Mouse (Mus musculus) kidney, embryonic 16.5 days (tissue): Measurements from ENCODE around the gene Tbcb. TPM values are rescaled to one million over a fixed set of nuclear protein-coding genes. Genes with fewer than 3 reads are reported as not detected.
"Not testable (repeated sequence)": the region's sequence is repeated elsewhere in the genome, so short reads cannot be mapped to it uniquely, and the experiment has no call there.

Experiments
- ATAC-seq: fragments of 200-750 bp; cut with Nextera tagmentation; 2 replicates; pipeline ENCODE4 v1.8.0; 2017; ENCODE audit warnings: moderate TSS enrichment; ENCODE audit not compliant: low FRiP score, low TSS enrichment
- H3K27ac ChIP-seq: fragments of 300-500 bp; sonication (generic); 2 replicates; pipeline ENCODE4 v1.5.1; 2014; ENCODE audit warnings: low read length
- H3K27me3 ChIP-seq: fragments of 300-500 bp; sonication (generic); 2 replicates; pipeline ENCODE4 v1.6.1; 2014; ENCODE audit warnings: low read length, control low read depth, mixed read lengths; ENCODE audit not compliant: insufficient read depth
- H3K36me3 ChIP-seq: fragments of 300-500 bp; sonication (generic); 2 replicates; pipeline ENCODE4 v1.6.1; 2014; ENCODE audit warnings: low read length, control low read depth, mixed read lengths; ENCODE audit not compliant: insufficient read depth
- H3K4me1 ChIP-seq: fragments of 300-500 bp; sonication (generic); 2 replicates; pipeline ENCODE4 v1.6.1; 2014; ENCODE audit warnings: low read length, control low read depth, mixed read lengths; ENCODE audit not compliant: insufficient read depth
- H3K4me2 ChIP-seq: fragments of 300-500 bp; sonication (generic); replicated peaks from 2 replicates; pipeline ENCODE4 v1.6.1; 2014; ENCODE audit warnings: low read depth, low read length
- H3K4me3 ChIP-seq: fragments of 300-500 bp; sonication (generic); 2 replicates; pipeline ENCODE4 v1.5.1; 2014; ENCODE audit warnings: mild to moderate bottlenecking, low read length
- H3K9ac ChIP-seq: fragments of 300-500 bp; sonication (generic); replicated peaks from 2 replicates; pipeline ENCODE4 v1.6.1; 2014; ENCODE audit warnings: low read length
- H3K9me3 ChIP-seq: fragments of 300-500 bp; sonication (generic); 2 replicates; pipeline ENCODE4 v1.6.1; 2016; ENCODE audit warnings: low read length, control low read depth
- WGBS: fragments of 180-500 bp; shearing (Covaris S2); extraction: QIAGEN DNeasy Blood & Tissue Kit; methylation state at CpG from one replicate; pipeline ENCODE4 v1.1.7; 2014; 5-methylcytosine and 5-hydroxymethylcytosine counted together
- polyA plus RNA-seq: library from polyadenylated mRNA; unstranded; fragments of >200 nt; fragmentation: Nextera tagmentation; extraction: Ambion mirVana; gene quantifications from 2 replicates; pipeline ENCODE4 v1.2.1, GENCODE M21; 2015

Gene Tbcb
- polyA plus RNA-seq, 1 experiment from 2014 or later = 206 TPM

GRCm38 (mm10) chr7:30188344-30189115, 43.5 kb downstream of the Tbcb start:
- no peak for ATAC-seq
- no peak overlapping the region for H3K9ac ChIP-seq
- no peak overlapping the region for H3K27ac ChIP-seq
- 66% methylated on average over 12 of the region's 12 CpGs for WGBS
- no peak overlapping the region for H3K4me3 ChIP-seq
- no peaks in the 10 kb centered on the region for H3K27me3 ChIP-seq
- H3K36me3 ChIP-seq = peaks cover 55% of the 10 kb centered on the region
- no peak overlapping the region for H3K4me2 ChIP-seq
- H3K9me3 ChIP-seq = no peaks in the 10 kb centered on the region
- peaks cover 21% of the 10 kb centered on the region for H3K4me1 ChIP-seq

GRCm38 (mm10) chr7:30184641-30185348, 47.3 kb downstream of the Tbcb start:
- Histone ChIP-seq H3K9ac (peak overlapping the region; percentile 37; the same call in 1 of the 2 replicates), H3K4me2 (no peak overlapping the region), H3K4me1 (peaks cover 10% of the 10 kb centered on the region; the same call in 1 of the 2 replicates), H3K4me3 (no peak overlapping the region), H3K27me3 (no peaks in the 10 kb centered on the region), H3K36me3 (peaks cover 37% of the 10 kb centered on the region), H3K9me3 (no peaks in the 10 kb centered on the region), H3K27ac (no peak overlapping the region)
- ATAC-seq = no peak
- 73% methylated on average over 13 of the region's 13 CpGs for WGBS

DNA sequence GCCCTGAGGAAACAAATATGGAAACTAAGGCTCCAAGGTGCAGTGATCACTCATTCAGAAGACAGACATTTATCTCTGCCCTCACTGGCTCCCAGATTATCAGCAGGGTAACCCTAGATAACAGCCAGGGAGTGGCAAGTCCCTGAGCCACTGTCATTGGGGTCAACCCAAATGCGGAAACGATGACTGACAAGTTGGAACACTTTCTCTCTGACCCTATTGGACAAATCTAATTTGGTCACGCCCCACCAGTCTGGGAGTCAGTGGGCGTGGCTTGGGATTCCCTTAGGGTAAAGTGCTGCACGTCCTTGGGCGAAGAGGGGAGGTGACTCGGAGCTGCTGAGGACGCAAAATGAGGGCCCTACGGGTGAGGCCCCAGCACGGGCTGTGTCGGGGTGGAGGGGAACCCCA, 48.2 kb downstream of the Tbcb start, which contains the start of gene Cox7a1:
TSS of gene Cox7a1 (plus strand) at position 266 of the 411 bp plus-strand sequence.
- WGBS = 1% methylated on average over 11 of the region's 11 CpGs
- H3K4me1 ChIP-seq = peaks cover 10% of the 10 kb centered on the region; the same call in 1 of the 2 replicates
- H3K4me2 ChIP-seq = peak within 1 kb of the TSS; percentile 54
- ATAC-seq = peak; percentile 76
- peak within 1 kb of the TSS; percentile 31 for H3K4me3 ChIP-seq
- no peaks in the 10 kb centered on the region for H3K9me3 ChIP-seq
- no peaks in the 10 kb centered on the region for H3K27me3 ChIP-seq
- H3K27ac ChIP-seq = no peak within 1 kb of the TSS; the same call in 1 of the 2 replicates
- H3K9ac ChIP-seq = peak within 1 kb of the TSS; percentile 37; the same call in 1 of the 2 replicates
- H3K36me3 ChIP-seq = peaks cover 29% of the 10 kb centered on the region

- not testable (repeated sequence) for H3K9me3 ChIP-seq, H3K27me3 ChIP-seq, H3K9ac ChIP-seq, ATAC-seq, H3K4me2 ChIP-seq, H3K27ac ChIP-seq, H3K4me3 ChIP-seq
- peaks cover 10% of the 10 kb centered on the region; the same call in 1 of the 2 replicates for H3K4me1 ChIP-seq
- 77% methylated on average over 6 of the region's 7 CpGs for WGBS
- H3K36me3 ChIP-seq = peaks cover 29% of the 10 kb centered on the region
Observed at GRCm38 (mm10) chr7:30183189-30183588, 48.9 kb downstream of the Tbcb start.

DNA sequence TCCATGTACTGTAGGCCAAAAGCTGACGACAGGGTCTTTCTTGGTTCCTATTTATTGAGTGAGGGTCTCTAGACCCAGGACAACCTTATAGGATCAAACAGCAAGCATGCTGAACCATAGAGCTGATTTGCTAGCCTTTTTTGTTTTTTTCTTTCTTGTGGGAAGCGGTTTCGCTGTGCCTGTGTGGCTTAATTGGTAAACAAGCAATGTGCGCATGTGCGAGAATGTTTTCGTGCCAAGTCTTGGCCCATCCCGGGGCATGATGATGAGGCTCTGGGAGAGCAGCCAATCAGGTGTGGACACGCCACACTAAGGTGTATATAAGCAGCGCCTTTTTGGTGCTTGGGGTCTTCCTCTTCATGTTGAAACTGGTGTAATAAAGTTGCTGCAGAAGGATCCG, 50.1 kb downstream of the Tbcb start:
- not testable (repeated sequence) for H3K27me3 ChIP-seq, H3K4me3 ChIP-seq, ATAC-seq, H3K27ac ChIP-seq, H3K4me2 ChIP-seq, H3K9me3 ChIP-seq, H3K9ac ChIP-seq
- WGBS = 92% methylated on average over 10 of the region's 10 CpGs
- peaks cover 23% of the 10 kb centered on the region for H3K36me3 ChIP-seq
- H3K4me1 ChIP-seq = peaks cover 10% of the 10 kb centered on the region; the same call in 1 of the 2 replicates

GRCm38 (mm10) chr7:30181308-30181707, 50.8 kb downstream of the Tbcb start:
- Histone ChIP-seq H3K9me3 (no peaks in the 10 kb centered on the region), H3K27me3 (no peaks in the 10 kb centered on the region), H3K36me3 (peaks cover 19% of the 10 kb centered on the region), H3K4me2 (no peak overlapping the region), H3K27ac (no peak overlapping the region), H3K4me1 (peaks cover 10% of the 10 kb centered on the region; the same call in 1 of the 2 replicates), H3K4me3 (no peak overlapping the region), H3K9ac (no peak overlapping the region)
- WGBS = 3% methylated on average over 4 of the region's 4 CpGs
- ATAC-seq = peak; percentile 44; the same call in 1 of the 2 replicates

GRCm38 (mm10) chr7:30178256-30178655, 53.8 kb downstream of the Tbcb start:
- no peaks in the 10 kb centered on the region for H3K27me3 ChIP-seq
- H3K27ac ChIP-seq = no peak overlapping the region
- H3K4me1 ChIP-seq = no peaks in the 10 kb centered on the region
- H3K9ac ChIP-seq = no peak overlapping the region
- 87% methylated on average over 11 of the region's 11 CpGs for WGBS
- H3K4me2 ChIP-seq = no peak overlapping the region
- no peak overlapping the region for H3K4me3 ChIP-seq
- H3K9me3 ChIP-seq = no peaks in the 10 kb centered on the region
- peaks cover 21% of the 10 kb centered on the region for H3K36me3 ChIP-seq
- no peak for ATAC-seq

DNA sequence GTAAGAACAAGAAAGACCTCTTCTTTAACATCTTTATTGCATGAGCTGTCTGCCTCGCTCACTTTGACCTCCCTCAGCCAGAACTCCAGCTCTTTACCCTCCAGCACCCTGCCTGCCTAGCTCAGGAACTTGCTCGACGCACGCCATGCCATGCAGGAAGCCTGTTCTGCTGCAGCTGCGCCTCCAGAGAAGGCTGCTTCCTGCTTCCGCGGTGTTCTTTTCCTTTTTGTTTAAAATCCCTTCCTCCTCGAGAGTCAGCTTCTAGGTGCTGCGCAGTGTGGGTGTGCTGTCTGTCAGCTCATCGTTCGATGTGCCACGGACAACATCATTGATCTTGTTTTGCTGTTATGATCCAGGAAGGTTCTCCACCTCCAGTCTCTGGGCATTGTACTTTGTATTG, 55.6 kb downstream of the Tbcb start:
- no peak for ATAC-seq
- Histone ChIP-seq H3K4me1 (no peaks in the 10 kb centered on the region), H3K9me3 (no peaks in the 10 kb centered on the region), H3K4me3 (no peak overlapping the region), H3K27me3 (no peaks in the 10 kb centered on the region), H3K36me3 (peaks cover 21% of the 10 kb centered on the region), H3K27ac (no peak overlapping the region), H3K9ac (no peak overlapping the region), H3K4me2 (no peak overlapping the region)
- WGBS = 79% methylated on average over 12 of the region's 12 CpGs
